Mouse (Mus musculus) intestine, embryonic 16.5 days (tissue): ENCODE measurements at regions not wholly inside any gene's neighbourhood (a gene's known extent, or its start where the extent isn't known, plus 50 kb on each side); places are given as distances from the start of the nearest gene placed in this dataset.

Experiments used
- ATAC-seq: fragments of 200-750 bp; cut with Nextera tagmentation; 2 replicates; pipeline ENCODE4 v1.8.0; 2017; ENCODE audit warnings: moderate TSS enrichment, moderate library complexity
- H3K27ac ChIP-seq: fragments of 300-500 bp; sonication (generic); 2 replicates; pipeline ENCODE4 v1.5.1; 2014; ENCODE audit warnings: mild to moderate bottlenecking, low read length
- H3K27me3 ChIP-seq: fragments of 300-500 bp; sonication (generic); replicated peaks from 2 replicates; pipeline ENCODE4 v1.6.1; 2014; ENCODE audit warnings: low read length, control low read depth, mixed read lengths; ENCODE audit not compliant: control insufficient read depth, insufficient read depth
- H3K36me3 ChIP-seq: fragments of 300-500 bp; sonication (generic); 2 replicates; pipeline ENCODE4 v1.6.1; 2014; ENCODE audit warnings: low read length, control low read depth; ENCODE audit not compliant: control insufficient read depth, insufficient read depth
- H3K4me1 ChIP-seq: fragments of 300-500 bp; sonication (generic); 2 replicates; pipeline ENCODE4 v1.6.1; 2014; ENCODE audit warnings: low read length, control low read depth, mixed read lengths; ENCODE audit not compliant: control insufficient read depth, insufficient read depth
- H3K4me2 ChIP-seq: fragments of 300-500 bp; sonication (generic); 2 replicates; pipeline ENCODE4 v1.6.1; 2014; ENCODE audit warnings: low read depth, low read length, control low read depth
- H3K4me3 ChIP-seq: fragments of 300-500 bp; sonication (generic); 2 replicates; pipeline ENCODE4 v1.5.1; 2014; ENCODE audit warnings: mild to moderate bottlenecking, low read length
- H3K9ac ChIP-seq: fragments of 300-500 bp; sonication (generic); 2 replicates; pipeline ENCODE4 v1.6.1; 2014; ENCODE audit warnings: low read depth, low read length
- H3K9me3 ChIP-seq: fragments of 300-500 bp; sonication (generic); 2 replicates; pipeline ENCODE4 v1.6.1; 2016; ENCODE audit warnings: low read length, control low read depth; ENCODE audit not compliant: control insufficient read depth
- WGBS: fragments of 180-500 bp; shearing (Covaris S2); extraction: QIAGEN DNeasy Blood & Tissue Kit; methylation state at CpG from one replicate; pipeline ENCODE4 v1.1.7; 2014; 5-methylcytosine and 5-hydroxymethylcytosine counted together

DNA sequence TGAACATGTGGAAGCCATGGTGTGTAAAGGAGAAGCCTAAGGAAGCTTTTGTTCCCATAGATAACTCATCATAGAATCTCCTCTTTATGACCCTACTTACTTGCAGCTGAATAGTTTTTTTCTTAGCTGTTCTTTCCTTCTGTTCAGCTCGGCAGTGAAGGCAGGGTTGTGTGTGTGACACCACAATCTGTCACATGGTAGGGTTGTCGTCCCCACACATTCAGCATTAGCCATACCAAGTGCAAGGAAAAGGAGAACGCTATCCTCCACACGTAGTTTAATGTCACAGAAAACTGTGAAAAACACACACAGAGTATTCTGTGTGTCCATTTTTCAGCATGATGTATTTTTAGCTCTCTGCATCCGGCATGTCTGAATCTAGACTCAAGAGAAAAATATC lies 711.9 kb upstream of the Nr3c2 start:
- Histone ChIP-seq H3K4me3 (no peak overlapping the region), H3K9ac (no peak overlapping the region), H3K4me1 (no peaks in the 10 kb centered on the region), H3K27ac (no peak overlapping the region), H3K36me3 (no peaks in the 10 kb centered on the region), H3K9me3 (no peaks in the 10 kb centered on the region), H3K27me3 (no peaks in the 10 kb centered on the region), H3K4me2 (no peak overlapping the region)
- ATAC-seq = no peak
- WGBS = 81% methylated on average over 5 of the region's 5 CpGs

DNA sequence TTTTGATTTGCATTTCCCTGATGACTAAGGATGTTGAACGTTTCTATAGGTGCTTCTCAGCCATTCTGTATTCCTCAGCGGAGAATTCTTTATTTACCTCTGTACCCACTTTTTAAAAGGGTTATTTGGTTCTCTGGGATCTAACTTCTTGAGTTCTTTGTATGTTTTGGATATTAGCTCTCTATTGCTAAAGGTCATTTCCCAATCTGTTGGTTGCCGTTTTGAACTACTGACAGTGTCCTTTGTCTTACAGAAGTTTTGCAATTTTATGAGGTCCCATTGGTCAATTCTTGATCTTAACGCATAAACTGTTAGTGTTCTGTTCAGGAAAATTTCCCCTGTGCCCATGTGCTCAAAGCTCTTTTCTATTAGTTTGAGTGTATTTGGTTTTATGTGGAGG lies 687.4 kb upstream of the Nr3c2 start:
- Histone ChIP-seq H3K27me3 (no peaks in the 10 kb centered on the region), H3K9ac (no peak overlapping the region), H3K4me2 (no peak overlapping the region), H3K4me3 (no peak overlapping the region), H3K36me3 (no peaks in the 10 kb centered on the region), H3K9me3 (no peaks in the 10 kb centered on the region), H3K27ac (no peak overlapping the region), H3K4me1 (no peaks in the 10 kb centered on the region)
- ATAC-seq = no peak
- 81% methylated on average over 4 of the region's 4 CpGs for WGBS

DNA sequence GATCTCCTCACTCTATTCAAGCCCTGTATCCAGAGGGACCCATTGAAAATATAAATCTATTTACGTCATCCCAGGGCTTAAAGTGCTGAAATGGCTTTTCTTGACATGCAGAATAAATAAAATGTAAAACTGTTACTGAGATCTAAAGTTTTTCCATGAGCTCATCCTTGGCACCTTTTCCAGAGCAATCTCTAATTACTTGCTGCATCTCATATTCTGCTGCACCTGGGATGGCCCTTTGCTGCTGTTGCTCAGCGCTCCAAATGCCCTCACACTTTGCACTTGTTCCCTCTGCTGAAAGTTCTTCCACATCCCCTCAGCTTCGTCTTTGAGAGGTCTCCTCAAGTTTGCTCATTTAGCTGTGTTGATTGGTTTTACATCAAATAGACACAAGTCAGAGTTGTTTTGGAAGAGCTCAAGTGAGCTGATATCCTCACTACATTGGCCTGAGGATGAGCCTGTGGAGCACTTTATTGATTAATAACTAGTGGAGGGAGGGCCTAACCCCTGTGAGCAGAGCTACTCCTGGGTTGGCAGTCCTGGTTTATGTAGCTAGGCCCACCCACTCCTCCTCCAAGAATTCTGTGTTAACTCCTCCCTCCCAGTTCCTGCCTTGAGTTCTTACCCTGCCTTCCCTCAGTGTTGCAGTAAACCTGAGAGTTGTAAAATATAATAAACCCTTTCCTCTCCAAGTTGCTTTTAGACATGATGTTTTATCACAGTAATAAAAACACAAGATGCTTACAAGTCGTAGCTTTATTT lies 681.2 kb upstream of the Nr3c2 start:
- 62% methylated on average over 4 of the region's 4 CpGs for WGBS
- peak; percentile 67; the same call in 1 of the 2 replicates for ATAC-seq
- no peaks in the 10 kb centered on the region for H3K27me3 ChIP-seq

DNA sequence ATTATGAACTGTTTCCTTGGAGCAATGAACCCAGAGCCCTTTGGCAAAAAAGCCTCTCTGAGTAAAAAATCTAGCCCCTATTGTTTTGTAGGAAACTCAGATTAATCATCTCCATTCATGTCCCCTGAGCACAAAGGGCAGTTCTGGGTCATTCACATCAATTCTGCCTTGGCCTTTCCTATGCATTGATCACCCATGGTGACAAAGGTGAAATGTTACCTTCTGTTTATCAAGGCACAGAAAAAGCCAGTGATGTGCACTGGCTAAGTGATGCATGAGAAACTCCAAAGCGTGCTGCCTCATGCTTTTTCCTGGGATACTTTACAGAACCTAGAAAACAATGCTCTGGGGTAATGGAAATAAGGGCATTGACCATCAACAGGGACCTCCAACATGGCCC lies 668.4 kb upstream of the Nr3c2 start:
- no peak for ATAC-seq
- 54% methylated on average over 1 of the region's 1 CpGs for WGBS

More for the DNA sequence above, 681.2 kb upstream of the Nr3c2 start:
- Histone ChIP-seq H3K9ac (no peak overlapping the region), H3K27ac (no peak overlapping the region), H3K4me2 (no peak overlapping the region), H3K36me3 (no peaks in the 10 kb centered on the region), H3K9me3 (no peaks in the 10 kb centered on the region), H3K4me1 (no peaks in the 10 kb centered on the region), H3K4me3 (no peak overlapping the region)

DNA sequence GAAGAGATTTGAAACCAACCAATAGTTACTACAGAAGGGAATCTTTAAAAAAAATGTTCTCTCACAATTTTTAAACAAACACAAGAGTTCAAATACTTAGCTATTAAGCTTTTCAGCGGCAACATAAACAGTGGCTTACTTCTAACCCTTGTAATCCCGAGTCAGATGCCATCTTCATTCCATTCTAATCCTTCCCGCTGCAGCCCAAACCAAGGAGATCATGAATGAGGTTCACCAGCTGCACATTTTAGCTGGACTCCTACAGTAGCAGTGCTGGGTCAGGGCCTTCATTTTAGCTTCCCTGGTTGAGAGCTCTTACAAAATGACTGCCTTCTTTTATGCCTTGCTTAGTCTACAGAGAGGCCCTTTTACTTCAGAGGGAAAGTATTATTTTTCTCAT lies 650.0 kb upstream of the Nr3c2 start:
- no peak overlapping the region for H3K4me3 ChIP-seq
- no peak for ATAC-seq
- no peak overlapping the region for H3K4me2 ChIP-seq
- H3K4me1 ChIP-seq = no peaks in the 10 kb centered on the region
- no peak overlapping the region for H3K27ac ChIP-seq
- H3K9ac ChIP-seq = no peak overlapping the region
- H3K27me3 ChIP-seq = no peaks in the 10 kb centered on the region
- H3K36me3 ChIP-seq = no peaks in the 10 kb centered on the region
- H3K9me3 ChIP-seq = no peaks in the 10 kb centered on the region
- WGBS = 61% methylated on average over 3 of the region's 3 CpGs

More for the DNA sequence above, 668.4 kb upstream of the Nr3c2 start:
- H3K27ac ChIP-seq = no peak overlapping the region
- H3K36me3 ChIP-seq = no peaks in the 10 kb centered on the region
- no peaks in the 10 kb centered on the region for H3K9me3 ChIP-seq
- no peaks in the 10 kb centered on the region for H3K27me3 ChIP-seq
- no peaks in the 10 kb centered on the region for H3K4me1 ChIP-seq
- no peak overlapping the region for H3K9ac ChIP-seq
- H3K4me3 ChIP-seq = no peak overlapping the region
- no peak overlapping the region for H3K4me2 ChIP-seq

DNA sequence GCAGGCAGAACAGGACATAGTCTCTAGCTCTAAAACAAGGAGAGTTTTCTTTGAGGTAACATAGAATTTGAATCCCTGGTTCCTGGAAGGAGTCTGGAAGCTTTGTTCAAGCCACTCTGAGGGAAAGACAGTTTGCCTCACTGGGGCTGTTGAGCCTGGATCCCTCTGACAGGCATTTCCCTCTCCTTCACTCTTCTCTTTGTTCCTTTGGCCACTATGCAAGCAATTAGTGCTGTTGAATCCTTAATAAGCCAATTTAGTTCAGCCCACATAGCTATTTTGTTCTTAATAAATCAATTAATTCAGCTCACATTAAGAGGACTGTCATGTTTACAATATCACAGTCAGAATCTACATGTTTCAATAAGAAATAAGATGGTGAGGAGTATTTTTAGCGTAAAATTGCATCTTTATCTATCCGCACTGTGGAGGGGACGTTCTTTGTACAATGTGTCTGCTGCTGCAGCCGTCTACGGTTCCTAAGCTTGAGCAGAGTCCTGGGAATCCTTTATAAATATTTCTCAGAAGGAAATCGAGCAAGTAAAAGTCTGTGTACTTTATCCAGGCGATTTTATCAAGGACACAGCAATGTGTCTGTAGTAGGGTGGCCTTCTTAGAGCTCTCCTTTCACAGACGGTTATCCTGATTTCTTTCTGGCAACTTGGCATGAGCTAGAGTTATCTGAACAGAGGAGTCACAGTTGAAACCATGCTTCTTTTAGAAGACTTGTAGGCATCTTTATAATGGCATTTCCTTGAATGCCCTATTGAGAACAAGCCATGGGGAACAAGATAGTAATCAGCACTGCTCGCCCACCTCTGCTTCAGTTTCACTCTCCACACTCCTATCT lies 646.9 kb upstream of the Nr3c2 start:
- Histone ChIP-seq H3K27me3 (no peaks in the 10 kb centered on the region), H3K4me3 (no peak overlapping the region), H3K4me1 (no peaks in the 10 kb centered on the region), H3K27ac (no peak overlapping the region), H3K36me3 (no peaks in the 10 kb centered on the region), H3K9me3 (no peaks in the 10 kb centered on the region), H3K9ac (no peak overlapping the region), H3K4me2 (no peak overlapping the region)
- ATAC-seq = no peak
- WGBS = 76% methylated on average over 9 of the region's 9 CpGs
